Mouse (Mus musculus) left cerebral cortex, adult 9 months (tissue): ENCODE measurements around the gene Rassf5.
A peak's percentile ranks its signal among the peaks of the same experiment; 100 is the strongest.
"Not testable (repeated sequence)": the region's sequence is repeated elsewhere in the genome, so short reads cannot be mapped to it uniquely, and the experiment has no call there.

Experiments
- DNase-seq, 2 experiments: peaks; one replicate each; pipeline ENCODE4 v3.0.0; 2022; ENCODE audit warnings: low spot score in 2 of 2

The Rassf5 gene

GRCm38 (mm10) chr1:131181642-131182527 is 63.2 kb downstream of the Rassf5 start:
- peak in 1 of 2 experiments; percentile 77 for DNase-seq

- no peak for DNase-seq
Observed at GRCm38 (mm10) chr1:131180386-131180785, 64.7 kb downstream of the Rassf5 start.

DNA sequence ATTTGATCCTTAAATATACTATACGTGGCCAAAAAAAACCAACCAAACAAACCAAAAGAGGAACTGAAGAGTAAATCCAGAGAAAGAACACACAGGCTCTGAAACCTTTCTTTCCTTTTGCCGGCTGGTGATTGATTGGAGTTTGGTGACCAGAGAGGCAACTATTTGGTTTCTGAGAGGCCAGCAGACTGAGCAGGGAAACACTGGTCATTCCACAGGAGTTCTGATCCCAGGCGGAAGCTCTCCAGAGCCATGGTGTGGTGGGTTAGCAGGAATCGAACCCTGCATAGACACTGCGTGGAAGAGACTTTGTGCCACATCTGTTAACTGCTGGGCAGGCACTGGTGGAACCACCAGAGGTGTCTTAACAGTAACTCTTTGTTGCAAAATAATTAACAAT is 67.0 kb downstream of the Rassf5 start:
- DNase-seq = no peak

DNA sequence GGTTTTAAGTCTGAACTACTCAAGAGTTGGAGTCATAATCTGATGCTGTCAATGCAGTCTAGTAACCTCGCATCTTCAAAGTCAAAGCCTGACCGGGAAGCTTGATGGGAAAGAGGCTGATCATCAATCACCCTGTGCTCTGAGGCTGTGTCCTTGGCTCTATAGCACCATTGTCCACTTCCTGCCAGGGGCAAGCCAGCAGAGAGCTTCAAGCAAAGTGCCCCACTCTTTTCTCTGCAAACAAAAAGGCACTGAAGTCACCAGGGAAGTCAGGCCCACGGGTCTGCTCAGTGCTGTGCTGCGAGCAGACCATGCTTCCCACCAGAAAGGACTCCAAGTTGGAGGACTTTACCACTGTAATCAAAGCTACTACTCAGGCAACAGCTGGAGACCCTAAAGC is 67.8 kb downstream of the Rassf5 start:
- DNase-seq = no peak

DNA sequence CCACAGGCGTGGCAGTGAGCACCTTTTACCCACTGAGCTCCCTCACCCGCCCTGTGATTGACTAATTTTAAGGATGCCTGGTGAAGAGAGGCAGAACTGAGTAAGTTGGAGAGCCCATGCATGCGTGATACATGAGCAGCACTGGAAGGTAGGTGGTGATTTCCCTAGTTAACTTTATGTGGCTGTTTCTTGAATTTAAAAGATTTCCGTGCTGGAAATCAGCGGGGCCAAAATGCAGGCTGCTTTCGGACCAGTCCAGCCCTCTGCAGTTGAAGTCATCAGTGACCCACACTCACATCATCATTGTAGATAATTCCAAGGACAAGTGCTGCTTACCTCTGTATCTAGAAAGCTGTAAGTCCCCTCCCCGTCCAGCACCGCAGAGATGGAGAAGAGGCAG is 69.2 kb downstream of the Rassf5 start:
- DNase-seq = no peak

DNA sequence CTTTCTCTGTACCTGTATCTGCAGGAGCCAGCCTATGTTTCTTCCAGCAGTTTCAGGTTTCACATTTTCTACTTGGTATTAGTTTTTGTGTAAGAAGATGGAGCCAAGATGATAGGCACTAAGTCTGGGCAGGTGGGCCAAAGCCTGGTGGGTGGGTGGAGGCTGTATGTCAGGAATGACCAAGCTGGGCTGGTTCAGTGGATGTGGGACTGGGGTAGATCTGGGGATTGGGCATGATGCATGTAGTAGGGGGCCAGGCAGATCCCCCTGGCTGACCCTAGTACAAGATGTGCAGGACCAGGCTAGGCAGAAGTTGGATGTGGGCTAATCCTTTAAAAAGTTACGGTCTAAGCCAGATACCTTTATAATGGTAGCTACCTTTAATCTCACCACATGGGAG is 69.9 kb downstream of the Rassf5 start:
- no peak for DNase-seq

DNA sequence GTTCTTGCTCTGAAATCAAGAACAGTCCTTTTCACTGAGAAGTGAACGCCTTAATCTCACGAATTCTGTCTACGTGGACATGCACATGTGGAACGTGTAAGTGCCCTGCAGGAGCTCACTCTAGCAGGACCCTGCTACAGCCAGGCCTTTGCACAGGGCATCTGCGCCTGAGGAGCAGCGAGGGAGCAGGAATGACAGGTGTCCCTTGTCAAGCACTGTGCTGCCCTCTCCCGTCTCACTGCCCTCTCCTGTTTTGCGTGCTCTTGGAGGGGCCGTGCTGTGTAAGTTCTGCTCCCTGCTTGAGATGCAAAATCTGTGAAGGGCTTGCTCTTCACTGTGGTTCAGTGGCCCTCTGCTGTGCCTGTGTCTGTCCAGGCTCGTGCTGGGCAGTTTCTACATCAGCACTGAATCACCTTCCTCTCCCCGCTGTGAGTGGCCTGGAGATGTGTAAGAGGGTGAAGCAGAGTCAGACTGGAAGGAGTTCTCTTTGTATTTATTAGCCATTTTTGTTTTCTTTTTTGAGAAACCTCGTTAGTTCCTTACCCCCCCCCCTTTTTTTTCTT is 70.7 kb downstream of the Rassf5 start:
- no peak for DNase-seq

- no peak for DNase-seq
Observed at GRCm38 (mm10) chr1:131173809-131174208, 71.2 kb downstream of the Rassf5 start.

- DNase-seq = no peak
Observed at GRCm38 (mm10) chr1:131173001-131173400, 72.1 kb downstream of the Rassf5 start.

- peak in 1 of 2 experiments; percentile 53 for DNase-seq
Observed at GRCm38 (mm10) chr1:131167612-131168011, 77.4 kb downstream of the Rassf5 start.

- no peak for DNase-seq
Observed at GRCm38 (mm10) chr1:131164427-131164826, 80.6 kb downstream of the Rassf5 start.

- DNase-seq = no peak
Observed at GRCm38 (mm10) chr1:131161091-131161490, 84.0 kb downstream of the Rassf5 start.

DNA sequence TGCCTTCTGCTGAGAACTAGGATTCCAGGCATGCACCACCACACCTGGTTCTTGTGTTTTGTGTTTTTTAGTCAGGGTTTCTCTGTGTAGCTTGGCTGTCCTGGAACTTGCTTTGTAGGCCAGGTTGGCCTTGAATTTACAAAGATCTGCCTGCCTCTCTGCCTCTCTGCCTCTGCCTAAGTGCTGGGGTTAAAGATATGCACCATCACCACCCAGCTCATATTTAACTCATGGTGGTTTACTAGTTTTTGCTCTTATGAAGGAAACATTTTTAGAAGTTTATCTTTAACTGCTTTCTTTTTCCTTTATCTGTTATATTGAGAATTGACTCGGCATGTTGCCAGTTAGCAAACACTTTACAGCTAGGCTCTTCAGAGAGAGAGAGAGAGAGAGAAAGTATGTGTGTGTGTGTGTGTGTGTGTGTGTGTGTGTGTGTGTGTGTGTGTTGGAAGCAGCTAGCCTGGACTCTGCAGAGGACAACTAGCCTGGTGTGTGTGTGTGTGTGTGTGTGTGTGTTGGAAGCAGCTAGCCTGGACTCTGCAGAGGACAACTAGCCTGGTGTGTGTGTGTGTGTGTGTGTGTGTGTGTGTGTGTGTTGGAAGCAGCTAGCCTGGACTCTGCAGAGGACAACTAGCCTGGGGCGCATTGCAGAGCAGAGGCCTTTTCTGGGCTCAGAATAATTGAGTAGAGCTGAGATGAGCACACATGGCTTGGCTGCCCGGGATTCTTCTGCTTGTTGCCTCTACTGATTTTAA is 85.3 kb downstream of the Rassf5 start:
- DNase-seq = not testable (repeated sequence)

DNA sequence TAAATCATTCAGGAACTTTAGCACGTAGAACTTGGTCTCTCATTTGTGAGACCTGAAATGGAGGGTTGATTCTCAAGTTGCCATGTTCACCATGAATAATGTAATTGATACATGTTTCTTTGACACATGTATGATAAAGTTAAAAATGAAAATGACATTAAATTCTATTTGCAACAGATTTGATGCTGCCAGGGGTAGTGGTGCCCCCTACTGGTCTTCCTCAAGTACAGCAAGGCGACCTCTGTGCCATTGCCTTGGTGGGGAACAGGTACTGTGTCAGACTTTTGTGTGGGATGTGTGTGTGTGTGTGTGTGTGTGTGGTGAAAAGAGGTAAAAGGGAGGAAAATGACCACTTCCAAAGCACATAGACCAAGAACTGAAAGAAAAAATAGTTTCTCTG is 89.6 kb downstream of the Rassf5 start:
- no peak for DNase-seq

- DNase-seq = peak; percentile 58 to 84
Observed at GRCm38 (mm10) chr1:131153018-131153629, 91.9 kb downstream of the Rassf5 start, which contains the start of gene Eif2d. Eif2d (plus strand) TSS chr1:131153181.

GRCm38 (mm10) chr1:131149496-131149895 is 95.6 kb downstream of the Rassf5 start:
- no peak for DNase-seq

DNA sequence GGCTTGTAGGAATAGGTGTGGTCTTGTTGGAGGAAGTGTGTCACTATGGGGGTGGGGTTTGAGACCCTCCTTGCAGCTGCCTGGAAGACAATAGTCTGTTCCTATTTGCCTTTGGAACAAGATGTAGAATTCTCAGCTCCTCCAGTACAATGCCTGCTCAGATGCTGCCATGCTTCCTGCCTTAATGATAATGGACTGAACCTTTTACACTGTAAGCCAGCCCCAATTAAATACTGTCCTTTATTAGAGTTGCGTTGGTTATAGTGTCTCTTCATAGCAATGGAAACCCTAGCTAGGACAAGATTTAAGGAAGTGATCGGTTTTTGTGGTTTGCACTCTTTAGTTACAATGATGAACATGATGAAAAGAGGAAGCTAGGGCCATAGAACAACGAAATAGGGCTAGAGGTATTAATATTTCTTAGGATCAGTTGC is 98.9 kb downstream of the Rassf5 start:
- DNase-seq = no peak

DNA sequence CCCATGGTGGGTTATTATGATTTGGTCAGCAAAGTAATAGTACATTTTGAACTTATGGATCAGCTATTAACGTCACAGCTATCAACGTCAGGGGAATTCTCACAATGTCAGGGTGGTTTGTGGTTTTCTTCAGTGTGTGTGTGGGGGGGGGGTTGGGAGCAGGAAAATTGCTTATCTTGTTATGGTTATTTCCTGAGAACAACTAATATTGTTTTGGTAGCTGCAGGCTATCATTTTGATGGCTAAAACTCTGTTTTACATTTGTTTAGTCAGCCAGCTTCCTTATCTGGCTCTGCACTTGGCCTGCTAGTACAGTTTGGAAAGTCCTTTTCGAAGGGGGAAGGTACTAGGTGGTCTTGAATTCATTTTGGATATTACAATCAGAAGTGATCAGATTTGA is 99.8 kb downstream of the Rassf5 start:
- DNase-seq = not testable (repeated sequence)

- no peak for DNase-seq
Observed at GRCm38 (mm10) chr1:131142472-131142871, 102.6 kb downstream of the Rassf5 start.

GRCm38 (mm10) chr1:131141449-131141848 is 103.6 kb downstream of the Rassf5 start:
- no peak for DNase-seq

- DNase-seq = no peak
Observed at GRCm38 (mm10) chr1:131139102-131140095, 105.7 kb downstream of the Rassf5 start.
